Mouse (Mus musculus) stomach, postnatal 0 days (tissue): ENCODE data around the gene Sgms1. TPM values are rescaled to one million over a fixed set of nuclear protein-coding genes. Genes with fewer than 3 reads are reported as not detected.

Source experiments
- ATAC-seq: fragments of 200-750 bp; cut with Nextera tagmentation; 2 replicates; pipeline ENCODE4 v1.8.0; 2017; ENCODE audit not compliant: low FRiP score, low TSS enrichment
- DNase-seq: peaks from one replicate; pipeline ENCODE4 v3.0.0-alpha.2; 2016; ENCODE audit warnings: low spot score
- H3K27ac ChIP-seq: fragments of 300-500 bp; sonication (generic); replicated peaks from 2 replicates; pipeline ENCODE4 v1.5.1; 2014; ENCODE audit warnings: mild to moderate bottlenecking, control low read depth
- H3K27me3 ChIP-seq: fragments of 300-500 bp; sonication (generic); 2 replicates; pipeline ENCODE4 v1.6.1; 2014; ENCODE audit warnings: low read length; ENCODE audit not compliant: control insufficient read depth, insufficient read depth
- H3K36me3 ChIP-seq: fragments of 300-500 bp; sonication (generic); 2 replicates; pipeline ENCODE4 v1.6.1; 2014; ENCODE audit warnings: low read length, mixed read lengths; ENCODE audit not compliant: control insufficient read depth, insufficient read depth
- H3K4me1 ChIP-seq: fragments of 300-500 bp; sonication (generic); replicated peaks from 2 replicates; pipeline ENCODE4 v1.6.1; 2014; ENCODE audit warnings: antibody characterized with exemption; ENCODE audit not compliant: control insufficient read depth, insufficient read depth
- H3K4me2 ChIP-seq: fragments of 300-500 bp; sonication (generic); replicated peaks from 2 replicates; pipeline ENCODE4 v1.6.1; 2014; ENCODE audit warnings: low read depth, mild to moderate bottlenecking, control low read depth, moderate library complexity
- H3K4me3 ChIP-seq: fragments of 300-500 bp; sonication (generic); 2 replicates; pipeline ENCODE4 v1.5.1; 2014; ENCODE audit warnings: low read depth, low read length, control low read depth
- H3K9ac ChIP-seq: fragments of 300-500 bp; sonication (generic); 2 replicates; pipeline ENCODE4 v1.6.1; 2014; ENCODE audit warnings: mild to moderate bottlenecking, low read length, control low read depth, mixed read lengths
- H3K9me3 ChIP-seq: fragments of 300-500 bp; sonication (generic); 2 replicates; pipeline ENCODE4 v1.6.1; 2016; ENCODE audit warnings: low read length; ENCODE audit not compliant: control insufficient read depth
- CTCF ChIP-seq: IDR thresholded peaks from 2 replicates; pipeline ENCODE4 v1.5.1; 2016; ENCODE audit warnings: antibody characterized with exemption, low read depth, mild to moderate bottlenecking, moderate library complexity
- EP300 ChIP-seq: optimal IDR thresholded peaks from 2 replicates; pipeline ENCODE3; 2016; ENCODE audit warnings: antibody characterized with exemption
- WGBS: fragments of 180-500 bp; shearing (Covaris S2); extraction: QIAGEN DNeasy Blood & Tissue Kit; methylation state at CpG from one replicate; pipeline ENCODE4 v1.1.7; 2014; 5-methylcytosine and 5-hydroxymethylcytosine counted together
- polyA plus RNA-seq: library from polyadenylated mRNA; unstranded; fragments of >200 nt; fragmentation: Nextera tagmentation; extraction: Ambion mirVana; gene quantifications from 2 replicates; pipeline ENCODE4 v1.2.1, GENCODE M21; 2015

The Sgms1 gene
- polyA plus RNA-seq, 1 experiment from 2014 or later = 29.3 TPM

- Histone ChIP-seq H3K27ac (no peak overlapping the region), H3K4me3 (no peak overlapping the region), H3K9ac (no peak overlapping the region), H3K27me3 (no peaks in the 10 kb centered on the region), H3K9me3 (no peaks in the 10 kb centered on the region), H3K4me1 (no peaks in the 10 kb centered on the region), H3K36me3 (no peaks in the 10 kb centered on the region), H3K4me2 (no peak overlapping the region)
- WGBS = 56% methylated on average over 9 of the region's 9 CpGs
- ATAC-seq (no peak), DNase-seq (no peak)
- TF ChIP-seq EP300 (no peak), CTCF (no peak)
These were observed 23.1 kb downstream of the Sgms1 start for GRCm38 (mm10) chr19:32366406-32366805.

- TF ChIP-seq CTCF (no peak), EP300 (no peak)
- ATAC-seq (no peak), DNase-seq (no peak)
- Histone ChIP-seq H3K27ac (no peak overlapping the region), H3K4me3 (no peak overlapping the region), H3K4me1 (no peaks in the 10 kb centered on the region), H3K9ac (no peak overlapping the region), H3K4me2 (no peak overlapping the region), H3K27me3 (no peaks in the 10 kb centered on the region), H3K9me3 (no peaks in the 10 kb centered on the region), H3K36me3 (no peaks in the 10 kb centered on the region)
- 75% methylated on average over 6 of the region's 6 CpGs for whole genome bisulfite sequencing
These were observed 24.4 kb downstream of the Sgms1 start for GRCm38 (mm10) chr19:32365111-32365510.

- H3K4me2 ChIP-seq = no peak overlapping the region
- WGBS = 80% methylated on average over 4 of the region's 4 CpGs
- no peak for DNase-seq
These were observed 25.9 kb downstream of the Sgms1 start for GRCm38 (mm10) chr19:32363587-32363986.

GRCm38 (mm10) chr19:32362520-32362919, 27.0 kb downstream of the Sgms1 start:
- Histone ChIP-seq H3K9ac (no peak overlapping the region), H3K4me2 (no peak overlapping the region), H3K27ac (no peak overlapping the region), H3K4me3 (no peak overlapping the region), H3K36me3 (no peaks in the 10 kb centered on the region), H3K4me1 (no peaks in the 10 kb centered on the region), H3K9me3 (no peaks in the 10 kb centered on the region), H3K27me3 (no peaks in the 10 kb centered on the region)
- ATAC-seq = no peak
- 66% methylated on average over 3 of the region's 3 CpGs for WGBS
- no peak for DNase-seq
- TF ChIP-seq CTCF = peak; percentile 45
- TF ChIP-seq EP300 = no peak

More at GRCm38 (mm10) chr19:32363587-32363986, 25.9 kb downstream of the Sgms1 start:
- no peak overlapping the region for H3K27ac ChIP-seq
- H3K27me3 ChIP-seq = no peaks in the 10 kb centered on the region
- no peaks in the 10 kb centered on the region for H3K4me1 ChIP-seq
- no peaks in the 10 kb centered on the region for H3K9me3 ChIP-seq
- no peaks in the 10 kb centered on the region for H3K36me3 ChIP-seq
- no peak overlapping the region for H3K4me3 ChIP-seq
- TF ChIP-seq CTCF (no peak), EP300 (no peak)
- no peak overlapping the region for H3K9ac ChIP-seq
- ATAC-seq = no peak

GRCm38 (mm10) chr19:32360989-32361698, 28.4 kb downstream of the Sgms1 start:
- TF ChIP-seq EP300 (no peak), CTCF (no peak)
- H3K9me3 ChIP-seq = no peaks in the 10 kb centered on the region
- no peak overlapping the region for H3K9ac ChIP-seq
- no peaks in the 10 kb centered on the region for H3K36me3 ChIP-seq
- 0 out of 2 replicates have a peak, but pooled peaks have one; percentile 14 for ATAC-seq
- H3K4me2 ChIP-seq = no peak overlapping the region
- no peaks in the 10 kb centered on the region for H3K4me1 ChIP-seq
- no peak overlapping the region for H3K27ac ChIP-seq
- H3K27me3 ChIP-seq = no peaks in the 10 kb centered on the region
- WGBS = 76% methylated on average over 1 of the region's 1 CpGs
- DNase-seq = no peak
- no peak overlapping the region for H3K4me3 ChIP-seq

GRCm38 (mm10) chr19:32360546-32360945, 29.0 kb downstream of the Sgms1 start:
- TF ChIP-seq EP300 (no peak), CTCF (no peak)
- DNase-seq (no peak), ATAC-seq (no peak)
- Histone ChIP-seq H3K4me1 (no peaks in the 10 kb centered on the region), H3K9ac (no peak overlapping the region), H3K27ac (no peak overlapping the region), H3K9me3 (no peaks in the 10 kb centered on the region), H3K27me3 (no peaks in the 10 kb centered on the region), H3K4me2 (no peak overlapping the region), H3K36me3 (no peaks in the 10 kb centered on the region), H3K4me3 (no peak overlapping the region)
- 68% methylated on average over 3 of the region's 3 CpGs for WGBS
